Mouse (Mus musculus) midbrain, embryonic 16.5 days (tissue): ENCODE data around the gene Clns1a. TPM values are rescaled to one million over a fixed set of nuclear protein-coding genes. Genes with fewer than 3 reads are reported as not detected.

Experiments
- ATAC-seq: fragments of 200-750 bp; cut with Nextera tagmentation; 2 replicates; pipeline ENCODE4 v1.8.0; 2017; ENCODE audit warnings: moderate TSS enrichment
- H3K27ac ChIP-seq: fragments of 300-500 bp; sonication (generic); 2 replicates; pipeline ENCODE4 v1.5.1; 2014; ENCODE audit warnings: mild to moderate bottlenecking, low read length, mixed read lengths
- H3K27me3 ChIP-seq: fragments of 300-500 bp; sonication (generic); 2 replicates; pipeline ENCODE4 v1.6.1; 2014; ENCODE audit warnings: low read depth, low read length, mixed read lengths; ENCODE audit not compliant: control insufficient read depth, insufficient read depth
- H3K36me3 ChIP-seq: fragments of 300-500 bp; sonication (generic); 2 replicates; pipeline ENCODE4 v1.6.1; 2014; ENCODE audit warnings: mild to moderate bottlenecking, low read length, moderate library complexity, mixed read lengths; ENCODE audit not compliant: control insufficient read depth, insufficient read depth
- H3K4me1 ChIP-seq: fragments of 300-500 bp; sonication (generic); 2 replicates; pipeline ENCODE4 v1.6.1; 2014; ENCODE audit warnings: mild to moderate bottlenecking, low read length, mixed read lengths; ENCODE audit not compliant: control insufficient read depth, insufficient read depth
- H3K4me2 ChIP-seq: fragments of 300-500 bp; sonication (generic); 2 replicates; pipeline ENCODE4 v1.6.1; 2014; ENCODE audit warnings: mild to moderate bottlenecking, low read length, mixed read lengths
- H3K4me3 ChIP-seq: fragments of 300-500 bp; sonication (generic); 2 replicates; pipeline ENCODE4 v1.5.1; 2014; ENCODE audit warnings: low read depth, mild to moderate bottlenecking, low read length, moderate library complexity, mixed read lengths
- H3K9ac ChIP-seq: fragments of 300-500 bp; sonication (generic); 2 replicates; pipeline ENCODE4 v1.6.1; 2014; ENCODE audit warnings: low read depth, low read length, mixed read lengths
- H3K9me3 ChIP-seq: fragments of 300-500 bp; sonication (generic); replicated peaks from 2 replicates; pipeline ENCODE4 v1.6.1; 2014; ENCODE audit warnings: mild to moderate bottlenecking, low read length, mixed read lengths; ENCODE audit not compliant: control insufficient read depth, poor library complexity, severe bottlenecking
- WGBS: fragments of 180-500 bp; shearing (Covaris S2); extraction: QIAGEN DNeasy Blood & Tissue Kit; methylation state at CpG from one replicate; pipeline ENCODE4 v1.1.7; 2014; 5-methylcytosine and 5-hydroxymethylcytosine counted together
- polyA plus RNA-seq: library from polyadenylated mRNA; unstranded; fragments of >200 nt; fragmentation: Nextera tagmentation; extraction: Ambion mirVana; gene quantifications from 2 replicates; pipeline ENCODE4 v1.2.1, GENCODE M21; 2015

Clns1a gene
- polyA plus RNA-seq, 1 experiment from 2014 or later, result 167 TPM

DNA sequence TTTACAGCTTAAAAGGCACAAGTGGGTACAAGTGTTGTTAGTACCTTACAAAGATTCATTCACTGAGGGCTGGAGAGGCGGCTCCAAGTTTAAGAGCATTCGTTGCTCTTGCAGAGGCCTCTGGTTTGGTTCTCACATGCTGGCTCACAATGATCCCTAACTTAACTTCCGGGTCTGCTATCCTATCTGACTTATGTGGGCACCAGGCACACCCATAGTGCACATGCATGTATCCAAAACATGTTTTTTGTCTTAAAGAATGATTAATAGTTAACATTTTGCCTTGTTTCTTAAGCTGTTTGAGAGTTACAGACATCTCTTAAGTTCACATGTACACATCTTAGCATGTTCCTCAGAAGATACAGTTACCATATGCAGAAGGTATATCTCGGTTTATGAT, 3.7 kb downstream of the Clns1a start:
- Histone ChIP-seq H3K9ac (no peak overlapping the region), H3K27ac (no peak overlapping the region), H3K9me3 (no peaks in the 10 kb centered on the region), H3K4me2 (no peak overlapping the region), H3K27me3 (no peaks in the 10 kb centered on the region), H3K36me3 (no peaks in the 10 kb centered on the region), H3K4me3 (no peak overlapping the region), H3K4me1 (peaks cover 13% of the 10 kb centered on the region)
- no peak for ATAC-seq
- WGBS, result 95% methylated on average over 4 of the region's 4 CpGs

GRCm38 (mm10) chr7:97701106-97701505, 4.7 kb downstream of the Clns1a start:
- Histone ChIP-seq H3K4me2 (no peak overlapping the region), H3K36me3 (no peaks in the 10 kb centered on the region; the same call in 1 of the 2 replicates), H3K27me3 (no peaks in the 10 kb centered on the region), H3K9ac (no peak overlapping the region), H3K4me1 (peaks cover 9% of the 10 kb centered on the region), H3K27ac (no peak overlapping the region), H3K9me3 (no peaks in the 10 kb centered on the region), H3K4me3 (no peak overlapping the region)
- 89% methylated on average over 6 of the region's 6 CpGs for WGBS
- ATAC-seq, result no peak

GRCm38 (mm10) chr7:97707123-97707522, 10.7 kb downstream of the Clns1a start:
- 87% methylated on average over 4 of the region's 4 CpGs for WGBS
- no peaks in the 10 kb centered on the region for H3K9me3 ChIP-seq
- peaks cover 3% of the 10 kb centered on the region; the same call in 1 of the 2 replicates for H3K36me3 ChIP-seq
- H3K9ac ChIP-seq, result no peak overlapping the region
- no peak overlapping the region for H3K4me3 ChIP-seq
- no peaks in the 10 kb centered on the region for H3K4me1 ChIP-seq
- H3K27ac ChIP-seq, result no peak overlapping the region
- no peak overlapping the region for H3K4me2 ChIP-seq
- no peaks in the 10 kb centered on the region for H3K27me3 ChIP-seq
- no peak for ATAC-seq

- ATAC-seq, result no peak
- peaks cover 3% of the 10 kb centered on the region; the same call in 1 of the 2 replicates for H3K36me3 ChIP-seq
- H3K4me2 ChIP-seq, result no peak overlapping the region
- H3K27ac ChIP-seq, result no peak overlapping the region
- H3K27me3 ChIP-seq, result no peaks in the 10 kb centered on the region
- no peaks in the 10 kb centered on the region for H3K4me1 ChIP-seq
- no peak overlapping the region for H3K4me3 ChIP-seq
- H3K9ac ChIP-seq, result no peak overlapping the region
- WGBS, result 89% methylated on average over 5 of the region's 5 CpGs
- H3K9me3 ChIP-seq, result no peaks in the 10 kb centered on the region
Measured at GRCm38 (mm10) chr7:97707809-97708208, 11.4 kb downstream of the Clns1a start.

DNA sequence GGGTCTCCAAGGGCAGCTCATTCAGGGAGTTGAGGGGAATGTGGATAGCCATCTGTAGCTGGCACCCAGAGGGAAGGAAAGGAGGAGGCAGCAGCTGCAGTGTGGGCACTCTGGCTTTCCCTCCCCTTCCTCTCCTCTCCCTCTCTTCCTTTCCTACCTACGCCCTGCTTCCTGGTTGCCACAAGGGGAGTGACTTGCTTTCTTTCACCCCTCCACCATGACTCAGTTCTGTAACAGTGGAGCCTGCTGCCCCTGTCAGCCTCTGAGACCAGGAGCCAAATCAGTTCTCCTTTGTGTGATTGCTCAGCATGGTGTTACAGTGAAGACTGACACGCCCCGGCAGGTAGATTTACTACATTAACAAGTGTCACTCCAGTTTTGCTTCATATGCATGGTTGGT, 12.8 kb downstream of the Clns1a start:
- Histone ChIP-seq H3K4me3 (no peak overlapping the region), H3K36me3 (peaks cover 7% of the 10 kb centered on the region), H3K27me3 (no peaks in the 10 kb centered on the region), H3K27ac (no peak overlapping the region), H3K9ac (no peak overlapping the region), H3K9me3 (no peaks in the 10 kb centered on the region), H3K4me2 (no peak overlapping the region), H3K4me1 (no peaks in the 10 kb centered on the region)
- 93% methylated on average over 3 of the region's 3 CpGs for WGBS
- no peak for ATAC-seq

GRCm38 (mm10) chr7:97714651-97715050, 18.2 kb downstream of the Clns1a start:
- Histone ChIP-seq H3K27ac (no peak overlapping the region), H3K36me3 (peaks cover 28% of the 10 kb centered on the region), H3K27me3 (no peaks in the 10 kb centered on the region), H3K4me3 (no peak overlapping the region), H3K9ac (no peak overlapping the region), H3K4me2 (no peak overlapping the region), H3K9me3 (no peaks in the 10 kb centered on the region), H3K4me1 (no peaks in the 10 kb centered on the region)
- ATAC-seq, result no peak
- 94% methylated on average over 5 of the region's 5 CpGs for WGBS

- H3K27ac ChIP-seq, result no peak overlapping the region
- H3K36me3 ChIP-seq, result peaks cover 27% of the 10 kb centered on the region
- H3K4me1 ChIP-seq, result no peaks in the 10 kb centered on the region
- WGBS, result 100% methylated on average over 1 of the region's 1 CpGs
- no peaks in the 10 kb centered on the region for H3K27me3 ChIP-seq
- H3K4me2 ChIP-seq, result no peak overlapping the region
- no peaks in the 10 kb centered on the region for H3K9me3 ChIP-seq
- ATAC-seq, result no peak
- H3K9ac ChIP-seq, result no peak overlapping the region
- H3K4me3 ChIP-seq, result no peak overlapping the region
Measured at GRCm38 (mm10) chr7:97717326-97717725, 20.9 kb downstream of the Clns1a start.

- H3K36me3 ChIP-seq, result peaks cover 24% of the 10 kb centered on the region
- no peak for ATAC-seq
Measured at GRCm38 (mm10) chr7:97719078-97719477, 22.6 kb downstream of the Clns1a start.

DNA sequence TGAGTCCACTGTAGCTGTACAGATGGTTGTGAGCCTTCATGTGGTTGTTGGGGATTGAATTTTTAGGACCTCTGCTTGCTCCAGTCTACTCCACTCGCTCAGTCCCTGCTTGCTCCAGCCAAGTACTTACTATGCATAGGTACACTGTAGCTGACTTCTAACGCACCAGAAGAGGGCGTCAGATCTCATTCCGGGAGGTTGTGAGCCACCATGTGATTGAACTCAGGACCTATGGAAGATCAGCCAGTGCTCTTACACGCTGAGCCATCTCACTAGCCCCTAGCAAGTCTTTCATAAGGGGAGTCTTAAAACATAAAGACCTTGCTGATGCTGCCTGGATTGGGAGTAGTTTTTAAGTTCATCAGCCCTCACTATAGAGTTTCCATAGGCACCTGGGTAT, 23.7 kb downstream of the Clns1a start:
- no peaks in the 10 kb centered on the region for H3K9me3 ChIP-seq
- no peaks in the 10 kb centered on the region for H3K27me3 ChIP-seq
- no peak overlapping the region for H3K9ac ChIP-seq
- H3K36me3 ChIP-seq, result peaks cover 15% of the 10 kb centered on the region
- no peak overlapping the region for H3K4me3 ChIP-seq
- ATAC-seq, result no peak
- H3K4me1 ChIP-seq, result no peaks in the 10 kb centered on the region
- WGBS, result 86% methylated on average over 5 of the region's 5 CpGs
- no peak overlapping the region for H3K4me2 ChIP-seq
- H3K27ac ChIP-seq, result no peak overlapping the region

More at GRCm38 (mm10) chr7:97719078-97719477, 22.6 kb downstream of the Clns1a start:
- Histone ChIP-seq H3K4me3 (no peak overlapping the region), H3K9me3 (no peaks in the 10 kb centered on the region), H3K27ac (no peak overlapping the region), H3K27me3 (no peaks in the 10 kb centered on the region), H3K4me2 (no peak overlapping the region), H3K4me1 (no peaks in the 10 kb centered on the region), H3K9ac (no peak overlapping the region)
- 65% methylated on average over 5 of the region's 5 CpGs for WGBS
